Mouse (Mus musculus) intestine, embryonic 14.5 days (tissue): ENCODE data around the gene Zdhhc13. TPM values are rescaled to one million over a fixed set of nuclear protein-coding genes. Genes with fewer than 3 reads are reported as not detected.

ENCODE experiments used
- ATAC-seq: fragments of 200-750 bp; cut with Nextera tagmentation; replicated peaks from 2 replicates; pipeline ENCODE4 v1.8.0; 2017; ENCODE audit warnings: low read depth, moderate number of reproducible peaks, moderate TSS enrichment, moderate library complexity; ENCODE audit not compliant: low FRiP score, low TSS enrichment
- DNase-seq: peaks from one replicate; pipeline ENCODE4 v3.0.0-alpha.2; 2018; ENCODE audit warnings: low spot score
- H3K27ac ChIP-seq: fragments of 300-500 bp; sonication (generic); 2 replicates; pipeline ENCODE4 v1.5.1; 2014; ENCODE audit warnings: low read depth, mild to moderate bottlenecking, control low read depth
- H3K27me3 ChIP-seq: fragments of 300-500 bp; sonication (generic); replicated peaks from 2 replicates; pipeline ENCODE4 v1.6.1; 2014; ENCODE audit warnings: low read length, control low read depth; ENCODE audit not compliant: control insufficient read depth, insufficient read depth
- H3K36me3 ChIP-seq: fragments of 300-500 bp; sonication (generic); 2 replicates; pipeline ENCODE4 v1.6.1; 2014; ENCODE audit warnings: low read length, control low read depth; ENCODE audit not compliant: control insufficient read depth, insufficient read depth
- H3K4me1 ChIP-seq: fragments of 300-500 bp; sonication (generic); replicated peaks from 2 replicates; pipeline ENCODE4 v1.6.1; 2014; ENCODE audit warnings: low read length, control low read depth, mixed read lengths; ENCODE audit not compliant: control insufficient read depth, insufficient read depth
- H3K4me2 ChIP-seq: fragments of 300-500 bp; sonication (generic); 2 replicates; pipeline ENCODE4 v1.6.1; 2014; ENCODE audit warnings: low read length
- H3K4me3 ChIP-seq: fragments of 300-500 bp; sonication (generic); 2 replicates; pipeline ENCODE4 v1.5.1; 2014; ENCODE audit warnings: low read depth, low read length, control low read depth, mixed read lengths
- H3K9ac ChIP-seq: fragments of 300-500 bp; sonication (generic); 2 replicates; pipeline ENCODE4 v1.6.1; 2014; ENCODE audit warnings: mild to moderate bottlenecking, low read length
- H3K9me3 ChIP-seq: fragments of 300-500 bp; sonication (generic); 2 replicates; pipeline ENCODE4 v1.6.1; 2016; ENCODE audit warnings: low read length, control low read depth; ENCODE audit not compliant: control insufficient read depth
- WGBS: fragments of 180-500 bp; shearing (Covaris S2); extraction: QIAGEN DNeasy Blood & Tissue Kit; methylation state at CpG from one replicate; pipeline ENCODE4 v1.1.7; 2014; 5-methylcytosine and 5-hydroxymethylcytosine counted together
- polyA plus RNA-seq: library from polyadenylated mRNA; unstranded; fragments of >200 nt; fragmentation: Nextera tagmentation; extraction: Ambion mirVana; gene quantifications from 2 replicates; pipeline ENCODE4 v1.2.1, GENCODE M21; 2014

Zdhhc13 gene
- polyA plus RNA-seq, 1 experiment from 2014 or later = 39.0 TPM

DNA sequence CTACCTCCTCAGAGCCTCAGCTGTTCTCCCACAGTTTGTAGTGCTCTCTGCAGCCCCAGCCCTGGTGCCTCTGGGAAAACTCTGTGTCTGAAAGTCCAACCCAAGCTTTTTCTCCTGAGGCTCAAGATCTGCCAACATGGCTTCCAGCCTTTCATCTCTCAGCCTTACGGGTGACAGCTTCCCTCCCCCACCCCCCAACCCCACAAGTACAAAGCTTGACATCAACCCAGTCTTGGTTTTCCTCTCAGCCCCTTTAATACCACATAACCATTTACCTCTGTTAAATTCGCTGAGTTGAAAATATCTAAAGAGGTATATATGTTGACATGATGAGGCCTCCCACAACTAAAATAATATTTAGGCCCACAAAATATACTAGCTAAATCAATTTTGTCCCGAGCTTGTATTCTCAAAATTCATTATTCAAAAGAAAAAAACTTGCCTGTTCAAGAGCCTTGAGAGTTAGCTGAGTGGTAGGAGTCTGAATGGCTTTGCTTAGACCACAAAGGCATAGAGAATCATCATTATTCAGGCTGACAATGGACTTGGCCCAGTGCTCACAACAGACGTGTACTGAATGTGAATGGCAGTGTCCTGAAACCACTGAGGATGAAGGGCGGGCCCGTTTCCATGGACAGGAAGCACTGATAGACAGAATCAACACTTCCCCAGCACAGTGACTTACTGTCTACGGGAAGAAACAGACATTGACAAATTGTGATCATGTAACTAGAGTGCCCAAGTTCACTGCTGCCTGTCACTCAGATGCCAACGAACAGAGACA lies 10.9 kb upstream of the Zdhhc13 start:
- Histone ChIP-seq H3K36me3 (no peaks in the 10 kb centered on the region), H3K9me3 (no peaks in the 10 kb centered on the region), H3K4me2 (no peak overlapping the region), H3K4me3 (no peak overlapping the region), H3K27me3 (no peaks in the 10 kb centered on the region), H3K27ac (no peak overlapping the region), H3K9ac (no peak overlapping the region), H3K4me1 (no peaks in the 10 kb centered on the region)
- no peak for ATAC-seq
- no peak for DNase-seq
- WGBS = 69% methylated on average over 8 of the region's 8 CpGs

DNA sequence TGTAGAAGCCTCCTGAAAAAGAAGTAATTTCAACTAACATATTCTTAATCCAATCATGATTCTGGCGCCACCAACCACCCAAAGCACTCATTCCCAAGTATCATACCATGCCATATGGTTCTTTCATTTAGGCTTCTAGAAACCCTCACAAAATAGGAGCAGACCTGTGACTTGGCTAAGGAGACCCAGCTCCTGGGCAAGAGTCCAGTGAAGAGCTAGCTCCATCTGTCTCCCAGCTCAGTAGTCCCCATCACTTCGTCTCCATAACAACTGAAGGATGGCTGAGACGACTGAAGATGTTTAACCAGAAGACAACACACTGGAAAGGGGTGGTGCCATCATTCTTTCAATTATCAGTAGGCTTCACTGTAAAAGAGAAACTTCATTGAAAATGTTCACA lies 9.7 kb upstream of the Zdhhc13 start:
- no peak for ATAC-seq
- H3K27ac ChIP-seq = no peak overlapping the region
- H3K4me1 ChIP-seq = no peaks in the 10 kb centered on the region
- H3K27me3 ChIP-seq = no peaks in the 10 kb centered on the region
- no peak overlapping the region for H3K9ac ChIP-seq
- H3K4me3 ChIP-seq = no peak overlapping the region
- DNase-seq = no peak
- H3K36me3 ChIP-seq = no peaks in the 10 kb centered on the region
- no peak overlapping the region for H3K4me2 ChIP-seq
- H3K9me3 ChIP-seq = no peaks in the 10 kb centered on the region
- WGBS = 85% methylated on average over 3 of the region's 3 CpGs

DNA sequence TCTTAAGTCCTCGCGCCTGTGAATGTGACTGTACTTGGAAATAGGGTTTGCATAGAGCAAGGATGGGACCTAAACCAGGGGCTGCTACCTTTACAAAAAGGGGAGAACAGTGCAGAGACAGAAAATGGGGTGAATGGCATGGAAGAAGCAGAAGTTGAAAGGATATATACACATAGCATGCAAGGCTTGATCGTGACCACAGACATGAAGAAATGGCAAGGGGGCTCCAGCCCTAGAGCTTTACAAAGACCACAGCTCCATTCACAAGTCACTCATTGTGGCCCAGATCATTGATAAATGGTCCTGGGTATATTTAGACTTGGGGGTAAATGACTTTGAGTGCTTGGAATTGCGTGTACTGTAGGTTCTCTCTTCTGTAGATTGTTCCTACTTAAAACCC lies 6.4 kb upstream of the Zdhhc13 start:
- WGBS = 85% methylated on average over 4 of the region's 4 CpGs

DNA sequence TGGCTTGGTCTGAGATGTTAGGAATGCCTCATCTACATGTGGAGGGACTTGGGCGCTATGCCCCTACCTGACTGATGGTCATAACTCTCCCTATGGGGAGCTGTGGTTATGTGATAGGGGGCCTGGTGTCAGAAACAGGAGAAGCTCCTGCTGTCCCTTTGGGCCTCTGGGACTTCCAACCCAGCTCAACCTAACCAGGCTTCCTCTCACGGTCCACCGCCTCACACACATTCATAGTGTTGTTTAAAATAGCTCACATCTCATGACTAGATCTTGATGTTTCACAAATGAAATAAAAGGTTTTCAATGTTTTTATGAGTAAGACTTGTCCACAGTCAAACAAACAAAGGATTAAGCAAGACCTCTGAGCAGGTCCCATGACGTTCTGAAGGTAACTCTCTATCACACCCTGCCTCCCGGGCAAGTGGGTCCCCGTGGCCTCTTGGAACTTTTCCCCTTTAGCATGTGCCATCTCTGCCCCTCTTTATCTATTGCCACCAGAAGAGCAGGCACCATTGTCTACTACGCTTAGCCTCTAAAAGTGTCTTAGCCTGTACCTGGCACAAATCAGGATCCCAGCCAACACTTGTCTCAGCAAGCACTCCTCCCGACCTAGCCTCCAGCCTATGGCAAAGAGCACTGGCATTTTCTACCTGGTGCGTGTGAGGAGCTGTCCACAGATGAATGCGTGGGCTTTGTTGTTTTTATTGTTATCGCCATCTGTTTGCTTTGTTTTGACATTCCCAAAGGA lies 3.9 kb upstream of the Zdhhc13 start:
- WGBS = 78% methylated on average over 11 of the region's 11 CpGs
- Histone ChIP-seq H3K27ac (no peak overlapping the region), H3K9ac (no peak overlapping the region), H3K36me3 (no peaks in the 10 kb centered on the region), H3K27me3 (no peaks in the 10 kb centered on the region), H3K9me3 (no peaks in the 10 kb centered on the region), H3K4me3 (no peak overlapping the region), H3K4me2 (no peak overlapping the region), H3K4me1 (0 out of 2 replicates have a peak, but pooled peaks cover 6% of the 10 kb centered on the region)
- no peak for ATAC-seq
- DNase-seq = no peak

More for the DNA sequence above, 6.4 kb upstream of the Zdhhc13 start:
- Histone ChIP-seq H3K27ac (no peak overlapping the region), H3K9me3 (no peaks in the 10 kb centered on the region), H3K4me2 (no peak overlapping the region), H3K9ac (no peak overlapping the region), H3K27me3 (no peaks in the 10 kb centered on the region), H3K36me3 (no peaks in the 10 kb centered on the region), H3K4me3 (no peak overlapping the region), H3K4me1 (no peaks in the 10 kb centered on the region)
- ATAC-seq = no peak
- DNase-seq = no peak

DNA sequence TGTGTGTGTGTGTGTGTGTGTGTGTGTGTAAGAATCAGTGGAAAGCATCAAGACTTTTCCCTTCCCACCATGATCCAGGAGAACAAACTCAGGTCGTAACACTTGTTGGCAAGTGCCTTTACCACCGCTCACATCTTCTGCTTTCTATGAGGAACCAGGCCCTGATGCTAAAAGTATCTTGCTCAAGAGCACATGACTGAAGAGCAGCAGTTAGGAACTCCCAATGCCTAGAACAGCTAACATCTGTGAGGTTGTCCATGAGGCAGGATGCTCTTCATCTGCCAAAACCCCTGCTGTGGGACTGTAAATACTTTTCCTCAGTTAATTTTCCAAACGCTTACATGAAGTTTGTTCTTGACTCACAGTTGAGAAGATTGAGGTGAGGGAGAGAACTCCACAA lies 455 bp upstream of the Zdhhc13 start:
- peak overlapping the region; percentile 68 for H3K4me3 ChIP-seq
- H3K27ac ChIP-seq = no peak overlapping the region
- no peak for DNase-seq
- peak; percentile 7; the same call in 1 of the 2 replicates for ATAC-seq
- no peaks in the 10 kb centered on the region for H3K9me3 ChIP-seq
- 59% methylated on average over 3 of the region's 3 CpGs for WGBS
- H3K4me1 ChIP-seq = peaks cover 8% of the 10 kb centered on the region; the same call in 1 of the 2 replicates
- peak overlapping the region; percentile 78 for H3K4me2 ChIP-seq
- no peaks in the 10 kb centered on the region for H3K27me3 ChIP-seq
- no peaks in the 10 kb centered on the region; the same call in 1 of the 2 replicates for H3K36me3 ChIP-seq
- H3K9ac ChIP-seq = no peak overlapping the region

DNA sequence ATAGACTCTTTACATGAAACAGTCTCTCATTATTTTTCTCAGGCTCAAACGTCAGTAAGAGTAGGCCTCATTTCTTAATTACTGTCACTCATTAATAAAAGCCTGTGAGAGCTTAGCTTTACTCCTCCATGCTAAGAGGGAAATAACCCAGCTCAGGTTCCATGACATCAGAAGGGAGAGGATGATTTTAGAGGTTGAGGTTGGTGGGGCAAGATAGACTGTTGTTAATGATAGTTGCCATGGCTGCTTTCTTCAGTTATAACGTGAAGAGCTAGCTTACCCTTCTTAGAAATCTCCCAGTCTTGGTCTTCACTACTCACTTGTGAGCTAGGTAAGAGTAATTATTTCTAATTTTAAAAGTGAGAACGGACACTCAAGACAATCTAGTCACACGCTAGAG lies 1.3 kb downstream of the Zdhhc13 start:
- no peak for DNase-seq
- Histone ChIP-seq H3K27ac (no peak overlapping the region), H3K9ac (no peak overlapping the region), H3K9me3 (no peaks in the 10 kb centered on the region), H3K27me3 (no peaks in the 10 kb centered on the region), H3K36me3 (no peaks in the 10 kb centered on the region; the same call in 1 of the 2 replicates), H3K4me2 (peak overlapping the region; percentile 78), H3K4me1 (peaks cover 8% of the 10 kb centered on the region; the same call in 1 of the 2 replicates), H3K4me3 (peak overlapping the region; percentile 68; the same call in 1 of the 2 replicates)
- no peak for ATAC-seq
- WGBS = 67% methylated on average over 4 of the region's 4 CpGs

DNA sequence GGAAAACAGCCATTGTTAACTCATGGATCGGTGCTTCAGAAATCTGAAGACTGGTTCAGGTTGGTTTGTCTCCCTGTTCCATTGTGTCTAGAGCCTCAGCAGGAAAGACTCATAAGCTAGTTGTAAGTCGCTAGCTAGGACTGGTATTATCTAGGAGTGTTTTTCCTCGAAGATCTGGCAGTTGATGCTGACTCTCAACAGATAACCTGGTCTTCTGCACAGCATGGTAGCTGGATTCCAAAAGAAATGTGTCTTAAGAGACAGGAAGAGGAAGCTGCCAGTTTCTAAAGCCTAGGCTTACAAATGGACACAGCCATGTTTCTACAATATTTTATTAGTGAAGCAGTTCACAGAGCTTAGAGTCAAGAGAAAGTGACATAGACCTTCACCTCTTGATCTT lies 2.6 kb downstream of the Zdhhc13 start:
- no peaks in the 10 kb centered on the region for H3K9me3 ChIP-seq
- 83% methylated on average over 3 of the region's 3 CpGs for WGBS
- no peak for DNase-seq

DNA sequence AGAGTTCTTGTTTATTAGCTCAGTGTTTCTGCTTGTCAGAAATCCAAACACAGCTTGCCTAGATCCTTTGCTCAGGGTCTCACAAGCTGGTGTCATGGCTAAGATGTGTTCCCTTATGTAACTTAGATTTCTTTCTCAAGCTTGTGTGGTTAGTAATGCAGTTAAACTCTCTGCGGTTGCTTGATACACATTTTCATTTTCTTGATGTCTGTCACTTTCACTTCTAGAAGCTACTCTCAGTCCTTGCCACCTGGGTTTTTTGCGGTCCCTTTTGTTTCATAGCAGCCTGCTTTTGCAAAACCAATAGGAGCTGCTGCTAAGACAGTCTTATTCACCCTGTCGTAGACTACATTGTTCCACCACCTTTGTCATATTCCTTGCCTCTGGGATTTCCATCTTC lies 6.3 kb downstream of the Zdhhc13 start:
- Histone ChIP-seq H3K4me3 (no peak overlapping the region), H3K4me2 (no peak overlapping the region), H3K36me3 (peaks cover 23% of the 10 kb centered on the region), H3K27me3 (no peaks in the 10 kb centered on the region), H3K27ac (no peak overlapping the region), H3K9me3 (no peaks in the 10 kb centered on the region), H3K4me1 (no peaks in the 10 kb centered on the region; the same call in 1 of the 2 replicates), H3K9ac (no peak overlapping the region)
- no peak for ATAC-seq
- 66% methylated on average over 3 of the region's 3 CpGs for WGBS
- DNase-seq = no peak

More for the DNA sequence above, 2.6 kb downstream of the Zdhhc13 start:
- no peak for ATAC-seq
- Histone ChIP-seq H3K27ac (no peak overlapping the region), H3K4me2 (no peak overlapping the region), H3K36me3 (peaks cover 12% of the 10 kb centered on the region), H3K27me3 (no peaks in the 10 kb centered on the region), H3K4me1 (peaks cover 8% of the 10 kb centered on the region; the same call in 1 of the 2 replicates), H3K4me3 (no peak overlapping the region), H3K9ac (no peak overlapping the region)
